Mouse (Mus musculus): ENCODE measurements around the gene Irgm1.
"Not testable (repeated sequence)": the region's sequence is repeated elsewhere in the genome, so short reads cannot be mapped to it uniquely, and the experiment has no call there.

The Irgm1 gene

GRCm38 (mm10) chr11:48833078-48833730, 38.3 kb downstream of the Irgm1 start:
- DNase-seq, result no peak

DNA sequence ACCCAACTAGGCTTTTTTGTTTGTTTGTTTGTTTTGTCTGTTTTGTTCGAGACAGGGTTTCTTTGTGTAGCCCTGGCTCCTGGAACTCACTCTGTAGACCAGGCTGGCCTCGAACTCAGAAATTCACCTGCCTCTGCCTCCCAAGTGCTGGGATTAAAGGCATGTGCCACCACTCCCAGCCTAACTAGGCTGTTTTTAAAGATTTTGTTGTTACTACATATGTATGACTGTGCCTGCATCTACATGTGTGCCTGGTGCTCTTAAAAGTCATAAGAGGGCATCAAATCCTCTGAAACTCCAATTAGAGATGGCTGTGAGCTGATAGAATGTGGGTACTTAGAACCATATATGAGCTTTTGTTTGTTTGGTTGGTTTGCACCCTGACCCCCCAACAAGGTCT, 40.2 kb downstream of the Irgm1 start:
- no peak for DNase-seq

- no peak for DNase-seq
Observed at GRCm38 (mm10) chr11:48830279-48830678, 41.2 kb downstream of the Irgm1 start.

- DNase-seq, result no peak
Observed at GRCm38 (mm10) chr11:48827926-48828325, 43.6 kb downstream of the Irgm1 start.

DNA sequence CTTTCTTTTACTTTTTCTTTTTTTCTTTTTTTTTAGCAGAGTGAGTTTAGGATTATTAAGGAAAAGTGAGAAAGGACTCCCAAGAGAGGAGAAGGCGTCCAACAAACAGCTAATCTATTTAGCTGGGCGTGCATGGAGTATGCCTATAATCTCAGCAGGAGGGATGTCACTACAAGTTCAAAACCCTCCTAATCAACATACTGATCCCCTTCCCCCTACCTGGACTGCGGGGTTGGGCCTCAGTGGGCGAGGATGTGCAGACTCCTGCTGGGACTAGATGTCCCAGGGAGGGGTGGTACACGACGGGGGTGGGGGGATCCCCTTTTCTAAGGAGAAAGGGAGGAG, 44.8 kb downstream of the Irgm1 start:
- DNase-seq, result no peak

GRCm38 (mm10) chr11:48825979-48826751, 45.3 kb downstream of the Irgm1 start, which contains the start of the genes Trim7 and Gm12184:
Gene Trim7 (plus strand): TSS chr11:48826140.
Gene Gm12184 (minus strand): TSS chr11:48826655.
- DNase-seq, result peak in 1 of 2 experiments; percentile 39

GRCm38 (mm10) chr11:48824311-48824830, 47.1 kb downstream of the Irgm1 start:
- DNase-seq, result no peak

- DNase-seq, result peak; percentile 65 to 74
Observed at GRCm38 (mm10) chr11:48823536-48823972, 47.9 kb downstream of the Irgm1 start.

DNA sequence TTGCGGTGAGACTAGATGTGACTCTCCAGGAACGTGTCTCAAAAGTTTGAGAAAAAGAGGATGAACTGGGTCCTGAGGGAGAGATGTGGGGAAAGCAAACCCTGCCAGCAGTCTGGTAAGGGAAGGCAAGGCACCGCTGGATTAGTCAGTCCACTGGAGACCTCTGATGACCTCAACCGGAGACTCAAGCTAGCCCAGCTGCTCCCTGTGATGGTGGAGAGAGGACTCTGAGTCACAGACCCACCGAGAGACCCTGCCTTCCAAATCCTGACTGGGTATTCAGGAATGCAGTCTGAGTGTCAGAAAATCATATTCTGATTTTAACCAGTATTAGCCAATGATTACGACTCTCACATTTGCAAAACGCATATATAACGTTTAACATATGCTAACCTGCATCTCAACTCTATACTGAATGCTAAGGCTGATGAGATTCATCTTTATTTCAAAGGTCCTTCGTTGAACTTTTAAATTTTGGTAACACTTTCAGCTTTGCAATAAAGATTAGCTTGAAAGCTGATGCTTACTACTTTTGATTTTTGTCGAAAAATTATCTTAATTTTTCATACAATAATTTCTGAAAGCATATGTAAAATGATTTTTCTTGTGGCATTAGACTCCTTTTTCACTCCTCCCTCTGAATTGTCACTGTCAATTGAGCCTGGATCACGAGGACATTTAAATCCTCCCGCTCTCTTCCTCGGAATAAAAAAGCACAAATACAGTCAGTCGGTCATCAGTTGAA, 48.5 kb downstream of the Irgm1 start:
- no peak for DNase-seq

GRCm38 (mm10) chr11:48821299-48821698, 50.2 kb downstream of the Irgm1 start:
- not testable (repeated sequence) for DNase-seq

DNA sequence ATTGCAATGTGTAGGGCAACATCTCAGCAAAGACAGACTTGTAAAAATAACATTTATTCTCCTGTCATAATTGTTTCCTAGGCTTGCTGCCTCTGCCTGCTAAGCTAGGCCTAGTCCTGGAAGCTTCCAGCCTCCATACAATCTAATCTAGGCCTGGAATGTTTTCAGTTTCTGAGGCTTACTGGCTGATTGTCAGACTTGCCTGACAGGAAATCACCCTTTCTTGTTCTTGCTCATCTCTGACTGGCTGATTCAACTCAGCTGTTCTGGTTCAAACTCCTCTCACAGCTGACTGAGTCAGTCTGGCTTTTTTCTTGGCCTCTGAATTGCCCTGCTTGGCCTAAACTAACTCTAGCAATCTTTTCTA, 51.2 kb downstream of the Irgm1 start:
- no peak for DNase-seq

GRCm38 (mm10) chr11:48819614-48820307, 51.7 kb downstream of the Irgm1 start:
- no peak for DNase-seq

GRCm38 (mm10) chr11:48818346-48818745, 53.1 kb downstream of the Irgm1 start:
- DNase-seq, result peak; percentile 81 to 93

GRCm38 (mm10) chr11:48817794-48818193, 53.7 kb downstream of the Irgm1 start:
- no peak for DNase-seq

- peak; percentile 98 to 99 for DNase-seq
Observed at GRCm38 (mm10) chr11:48816800-48817665, 54.5 kb downstream of the Irgm1 start, which contains the start of gene Trim41. Gene Trim41 (minus strand): TSS chr11:48817353.

DNA sequence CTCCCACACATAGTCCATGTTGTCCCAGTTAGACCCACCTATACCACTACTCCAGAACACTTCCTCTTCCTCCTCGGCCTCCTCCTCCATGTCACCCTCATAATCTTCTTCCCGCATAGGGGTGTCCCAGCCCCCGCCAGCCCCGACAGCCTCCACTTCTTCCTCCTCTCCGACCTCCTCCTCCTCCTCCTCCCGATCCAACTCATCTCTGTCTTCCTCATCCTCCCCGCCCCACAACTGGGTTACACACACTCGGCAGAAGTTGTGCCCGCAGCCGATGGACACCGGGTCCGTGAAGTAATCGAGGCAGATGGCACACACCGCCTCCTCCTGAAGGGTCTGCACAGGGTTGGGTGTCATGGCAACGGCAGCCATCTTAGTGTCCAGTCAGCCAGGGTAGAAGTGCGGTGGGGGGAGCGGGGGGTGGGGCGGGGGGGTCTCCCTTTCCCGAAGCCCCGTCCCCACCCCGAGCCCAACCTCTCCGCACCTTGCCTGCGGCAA, 55.2 kb downstream of the Irgm1 start:
- DNase-seq, result peak in 1 of 2 experiments; percentile 44

GRCm38 (mm10) chr11:48815851-48816250, 55.6 kb downstream of the Irgm1 start:
- peak in 1 of 2 experiments; percentile 22 for DNase-seq

DNA sequence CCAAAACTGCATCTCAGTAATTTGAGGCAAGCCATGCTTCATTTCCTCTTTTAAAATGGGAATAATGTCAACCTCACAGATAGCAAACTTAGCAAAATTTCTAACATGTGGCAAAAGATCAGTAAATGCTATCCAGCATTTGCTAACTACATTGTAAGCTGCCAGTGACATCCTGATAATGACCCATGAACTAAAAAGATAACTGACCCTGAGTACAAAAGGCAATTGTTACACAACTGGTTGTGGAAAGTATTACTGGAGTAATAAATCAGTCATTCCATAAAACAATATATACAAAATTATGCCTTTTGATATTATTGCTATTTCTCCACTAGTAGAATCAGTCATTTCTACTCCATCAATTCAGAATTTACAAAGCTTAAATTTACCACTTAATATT, 57.7 kb downstream of the Irgm1 start:
- DNase-seq, result no peak

All from cerebellum, postnatal 36 days (tissue).